Mouse (Mus musculus) layer of hippocampus, adult 2 months (tissue): Measurements from ENCODE around the gene Gm17409. TPM values are rescaled to one million over a fixed set of nuclear protein-coding genes. Genes with fewer than 3 reads are reported as not detected.

ENCODE experiments used
- DNase-seq, 2 experiments: peaks; one replicate each; pipeline ENCODE4 v3.0.0; 2022; ENCODE audit warnings: low spot score in 2 of 2
- H3K27ac ChIP-seq: fragments of 200-600 bp; 2 replicates; pipeline ENCODE4 v1.8.1; 2022
- H3K4me3 ChIP-seq: fragments of 200-600 bp; 2 replicates; pipeline ENCODE4 v1.8.1; 2022; ENCODE audit warnings: mild to moderate bottlenecking
- CTCF ChIP-seq: fragments of 200-600 bp; conservative IDR thresholded peaks from 2 replicates; pipeline ENCODE4 v1.8.1; 2022; ENCODE audit warnings: antibody characterized with exemption, mild to moderate bottlenecking, moderate library complexity
- total RNA-seq, 2 experiments: library from RNA; stranded (reverse); gene quantifications; 2 replicates each; pipeline ENCODE4 v1.2.3; 2021

Gene Gm17409
- total RNA-seq, 2 experiments from 2014 or later, result not detected

GRCm38 (mm10) chr2:58458820-58459371 is 11.0 kb upstream of the Gm17409 start:
- peak; percentile 84 for TF ChIP-seq CTCF
- H3K27ac ChIP-seq, result peak overlapping the region; percentile 15; the same call in 1 of the 2 replicates
- H3K4me3 ChIP-seq, result no peak overlapping the region
- DNase-seq, result peak; percentile 56 to 71

- no peak for DNase-seq
- H3K4me3 ChIP-seq, result no peak overlapping the region
- no peak overlapping the region for H3K27ac ChIP-seq
- no peak for TF ChIP-seq CTCF
Measured at GRCm38 (mm10) chr2:58470290-58470689, 374 bp downstream of the Gm17409 start.

- Histone ChIP-seq H3K4me3 (no peak overlapping the region), H3K27ac (peak overlapping the region; percentile 6; the same call in 1 of the 2 replicates)
- TF ChIP-seq CTCF, result no peak
- no peak for DNase-seq
Measured at GRCm38 (mm10) chr2:58475578-58475977, 5.7 kb downstream of the Gm17409 start.

GRCm38 (mm10) chr2:58476956-58477715 is 7.2 kb downstream of the Gm17409 start:
- H3K4me3 ChIP-seq, result no peak overlapping the region
- no peak overlapping the region for H3K27ac ChIP-seq
- peak; percentile 85 to 90 for DNase-seq
- TF ChIP-seq CTCF, result peak; percentile 87

- no peak for DNase-seq
- TF ChIP-seq CTCF, result no peak
- Histone ChIP-seq H3K4me3 (no peak overlapping the region), H3K27ac (no peak overlapping the region)
Measured at GRCm38 (mm10) chr2:58478144-58478543, 8.2 kb downstream of the Gm17409 start.

- TF ChIP-seq CTCF, result no peak
Measured at GRCm38 (mm10) chr2:58479536-58479935, 9.6 kb downstream of the Gm17409 start.

GRCm38 (mm10) chr2:58480764-58481163 is 10.8 kb downstream of the Gm17409 start:
- no peak overlapping the region for H3K27ac ChIP-seq
- H3K4me3 ChIP-seq, result no peak overlapping the region
- TF ChIP-seq CTCF, result no peak
- no peak for DNase-seq

More at GRCm38 (mm10) chr2:58479536-58479935, 9.6 kb downstream of the Gm17409 start:
- H3K27ac ChIP-seq, result no peak overlapping the region
- no peak for DNase-seq
- H3K4me3 ChIP-seq, result no peak overlapping the region

GRCm38 (mm10) chr2:58481450-58482100 is 11.7 kb downstream of the Gm17409 start:
- Histone ChIP-seq H3K27ac (no peak overlapping the region), H3K4me3 (no peak overlapping the region)
- peak; percentile 44 for TF ChIP-seq CTCF
- DNase-seq, result no peak

- no peak overlapping the region for H3K4me3 ChIP-seq
- DNase-seq, result no peak
- no peak overlapping the region; the same call in 1 of the 2 replicates for H3K27ac ChIP-seq
- no peak for TF ChIP-seq CTCF
Measured at GRCm38 (mm10) chr2:58484284-58484965, 14.5 kb downstream of the Gm17409 start.

GRCm38 (mm10) chr2:58485152-58485551 is 15.2 kb downstream of the Gm17409 start:
- H3K27ac ChIP-seq, result peak overlapping the region; percentile 7; the same call in 1 of the 2 replicates
- DNase-seq, result no peak
- TF ChIP-seq CTCF, result no peak

GRCm38 (mm10) chr2:58485683-58486082 is 15.8 kb downstream of the Gm17409 start:
- H3K4me3 ChIP-seq, result no peak overlapping the region
- TF ChIP-seq CTCF, result no peak
- 0 out of 2 replicates have a peak overlapping the region, but pooled peaks have one; percentile 10 for H3K27ac ChIP-seq
- no peak for DNase-seq

More at GRCm38 (mm10) chr2:58485152-58485551, 15.2 kb downstream of the Gm17409 start:
- H3K4me3 ChIP-seq, result no peak overlapping the region

GRCm38 (mm10) chr2:58486441-58487278 is 16.7 kb downstream of the Gm17409 start:
- Histone ChIP-seq H3K27ac (no peak overlapping the region), H3K4me3 (no peak overlapping the region)
- TF ChIP-seq CTCF, result no peak
- no peak for DNase-seq
